Mouse (Mus musculus): Measurements from ENCODE around the gene Akap9. TPM values are rescaled to one million over a fixed set of nuclear protein-coding genes. Genes with fewer than 3 reads are reported as not detected.

The Akap9 gene
- polyA plus RNA-seq, 1 experiment from 2014 or later = 105 TPM

DNA sequence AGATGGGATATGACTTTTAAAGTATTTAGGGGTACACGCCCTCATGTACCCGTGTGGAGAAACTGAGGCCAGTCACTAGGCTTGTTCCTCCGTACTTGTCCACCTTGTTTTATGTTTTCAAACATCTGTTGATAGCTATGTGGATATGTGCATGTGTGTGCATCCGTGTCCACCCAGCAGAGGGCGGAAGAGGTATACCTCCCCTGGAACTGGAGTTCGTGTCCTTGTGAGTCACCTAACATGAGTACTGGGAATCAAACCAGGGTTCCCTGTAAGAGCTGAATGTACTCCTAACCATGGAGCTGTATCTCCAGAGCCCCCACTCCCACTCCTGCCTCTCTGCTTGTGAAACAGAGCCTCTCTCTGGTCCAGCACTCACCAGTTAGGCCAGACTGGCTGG, 112.5 kb downstream of the Akap9 start:
- ATAC-seq (replicated peaks; ENCODE audit: extremely low read depth, insufficient read depth, low FRiP score) = no peak
- H3K27me3 ChIP-seq (ENCODE audit: control insufficient read depth, insufficient read depth, low read length) = no peaks in the 10 kb centered on the region

GRCm38 (mm10) chr5:4040922-4041321, 113.1 kb downstream of the Akap9 start:
- H3K36me3 ChIP-seq (ENCODE audit: control insufficient read depth, insufficient read depth) = peaks cover 27% of the 10 kb centered on the region
- 97% methylated on average over 2 of the region's 2 CpGs for WGBS

More for the DNA sequence above, 112.5 kb downstream of the Akap9 start:
- Histone ChIP-seq H3K4me1 (ENCODE audit: control insufficient read depth, insufficient read depth, low read length) (no peaks in the 10 kb centered on the region), H3K36me3 (ENCODE audit: control insufficient read depth, insufficient read depth) (peaks cover 31% of the 10 kb centered on the region), H3K4me3 (ENCODE audit: low read length) (no peak overlapping the region), H3K27ac (ENCODE audit: low read length) (no peak overlapping the region), H3K9ac (ENCODE audit: low read length) (no peak overlapping the region), H3K4me2 (ENCODE audit: low read depth, low read length) (no peak overlapping the region), H3K9me3 (replicated peaks; ENCODE audit: control insufficient read depth, low read length) (no peaks in the 10 kb centered on the region)
- WGBS = 88% methylated on average over 6 of the region's 6 CpGs

GRCm38 (mm10) chr5:4060313-4060712, 132.5 kb downstream of the Akap9 start:
- H3K9me3 ChIP-seq (replicated peaks; ENCODE audit: control insufficient read depth, low read length) = no peaks in the 10 kb centered on the region
- 88% methylated on average over 8 of the region's 8 CpGs for WGBS

More at GRCm38 (mm10) chr5:4040922-4041321, 113.1 kb downstream of the Akap9 start:
- Histone ChIP-seq H3K27me3 (ENCODE audit: control insufficient read depth, insufficient read depth, low read length) (no peaks in the 10 kb centered on the region), H3K4me2 (ENCODE audit: low read depth, low read length) (no peak overlapping the region), H3K9ac (ENCODE audit: low read length) (no peak overlapping the region), H3K4me3 (ENCODE audit: low read length) (no peak overlapping the region), H3K4me1 (ENCODE audit: control insufficient read depth, insufficient read depth, low read length) (no peaks in the 10 kb centered on the region), H3K9me3 (replicated peaks; ENCODE audit: control insufficient read depth, low read length) (no peaks in the 10 kb centered on the region), H3K27ac (ENCODE audit: low read length) (no peak overlapping the region)
- ATAC-seq (replicated peaks; ENCODE audit: extremely low read depth, insufficient read depth, low FRiP score) = no peak

DNA sequence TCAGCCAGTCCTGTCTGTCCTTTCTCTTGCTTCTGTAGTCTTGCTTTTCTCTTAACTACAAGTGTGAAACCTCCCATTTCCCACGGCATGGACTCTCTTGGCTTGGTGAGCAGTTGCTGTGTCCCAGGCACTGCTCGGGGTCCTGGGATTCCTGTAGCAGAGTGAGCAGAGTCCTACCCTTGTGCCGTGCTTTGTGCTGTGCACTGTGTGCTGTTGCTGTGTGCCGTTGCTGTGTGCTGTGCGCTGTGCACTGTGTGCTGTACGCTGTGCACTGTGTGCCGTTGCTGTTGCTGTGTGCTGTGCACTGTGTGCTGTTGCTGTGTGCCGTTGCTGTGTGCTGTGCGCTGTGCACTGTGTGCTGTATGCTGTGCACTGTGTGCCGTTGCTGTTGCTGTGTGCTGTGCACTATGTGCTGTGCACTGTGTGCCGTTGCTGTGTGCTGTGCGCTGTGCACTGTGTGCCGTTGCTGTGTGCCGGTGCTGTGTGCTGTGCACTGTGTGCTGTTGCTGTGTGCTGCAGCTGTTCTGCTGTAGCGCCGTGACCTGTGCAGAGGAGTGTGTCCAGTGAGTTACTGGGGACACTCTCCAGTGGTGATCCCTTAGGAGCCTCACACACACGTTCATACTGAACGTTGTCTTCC, 138.7 kb downstream of the Akap9 start:
- peak overlapping the region; percentile 51 for H3K27ac ChIP-seq (ENCODE audit: low read length)
- H3K36me3 ChIP-seq (ENCODE audit: control insufficient read depth, insufficient read depth) = peaks cover 50% of the 10 kb centered on the region
- no peak overlapping the region for H3K9ac ChIP-seq (ENCODE audit: low read length)
- 0 out of 2 replicates have a peak, but pooled peaks have one; percentile 23 for ATAC-seq (replicated peaks; ENCODE audit: extremely low read depth, insufficient read depth, low FRiP score)
- WGBS = 87% methylated on average over 18 of the region's 18 CpGs
- no peak overlapping the region for H3K4me3 ChIP-seq (ENCODE audit: low read length)
- H3K4me1 ChIP-seq (ENCODE audit: control insufficient read depth, insufficient read depth, low read length) = peaks cover 5% of the 10 kb centered on the region; the same call in 1 of the 2 replicates
- H3K4me2 ChIP-seq (ENCODE audit: low read depth, low read length) = no peak overlapping the region
- no peaks in the 10 kb centered on the region for H3K27me3 ChIP-seq (ENCODE audit: control insufficient read depth, insufficient read depth, low read length)
- no peaks in the 10 kb centered on the region for H3K9me3 ChIP-seq (replicated peaks; ENCODE audit: control insufficient read depth, low read length)

More at GRCm38 (mm10) chr5:4060313-4060712, 132.5 kb downstream of the Akap9 start:
- Histone ChIP-seq H3K4me3 (ENCODE audit: low read length) (no peak overlapping the region), H3K9ac (ENCODE audit: low read length) (no peak overlapping the region), H3K27me3 (ENCODE audit: control insufficient read depth, insufficient read depth, low read length) (no peaks in the 10 kb centered on the region), H3K4me1 (ENCODE audit: control insufficient read depth, insufficient read depth, low read length) (no peaks in the 10 kb centered on the region), H3K4me2 (ENCODE audit: low read depth, low read length) (no peak overlapping the region), H3K27ac (ENCODE audit: low read length) (no peak overlapping the region), H3K36me3 (ENCODE audit: control insufficient read depth, insufficient read depth) (peaks cover 44% of the 10 kb centered on the region)
- no peak for ATAC-seq (replicated peaks; ENCODE audit: extremely low read depth, insufficient read depth, low FRiP score)

DNA sequence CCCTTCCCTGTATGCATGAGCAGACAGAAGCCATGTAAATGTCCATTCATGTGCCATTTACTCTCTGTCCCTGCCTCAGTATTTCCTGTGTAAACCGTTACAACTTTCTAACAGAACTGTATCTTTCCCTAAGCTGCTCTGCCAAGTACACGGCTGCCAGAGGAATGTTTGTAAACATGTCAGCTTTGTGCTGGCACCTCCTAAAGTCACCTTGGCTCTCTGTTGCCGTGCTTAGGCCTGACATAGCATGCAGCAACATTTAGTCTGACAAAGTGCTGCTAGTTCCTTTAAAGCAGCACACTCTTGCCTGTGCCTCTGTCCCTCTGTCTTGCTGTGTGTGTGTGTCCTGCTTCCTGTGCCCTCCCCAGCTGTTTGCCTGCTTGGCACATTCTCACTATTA, 139.3 kb downstream of the Akap9 start:
- H3K27ac ChIP-seq (ENCODE audit: low read length) = peak overlapping the region; percentile 51
- 48% methylated on average over 3 of the region's 3 CpGs for WGBS
- H3K27me3 ChIP-seq (ENCODE audit: control insufficient read depth, insufficient read depth, low read length) = no peaks in the 10 kb centered on the region
- ATAC-seq (replicated peaks; ENCODE audit: extremely low read depth, insufficient read depth, low FRiP score) = no peak; the same call in 1 of the 2 replicates
- H3K9me3 ChIP-seq (replicated peaks; ENCODE audit: control insufficient read depth, low read length) = no peaks in the 10 kb centered on the region
- H3K4me3 ChIP-seq (ENCODE audit: low read length) = no peak overlapping the region
- H3K4me2 ChIP-seq (ENCODE audit: low read depth, low read length) = no peak overlapping the region
- peaks cover 50% of the 10 kb centered on the region for H3K36me3 ChIP-seq (ENCODE audit: control insufficient read depth, insufficient read depth)
- H3K4me1 ChIP-seq (ENCODE audit: control insufficient read depth, insufficient read depth, low read length) = peaks cover 5% of the 10 kb centered on the region; the same call in 1 of the 2 replicates
- H3K9ac ChIP-seq (ENCODE audit: low read length) = no peak overlapping the region

DNA sequence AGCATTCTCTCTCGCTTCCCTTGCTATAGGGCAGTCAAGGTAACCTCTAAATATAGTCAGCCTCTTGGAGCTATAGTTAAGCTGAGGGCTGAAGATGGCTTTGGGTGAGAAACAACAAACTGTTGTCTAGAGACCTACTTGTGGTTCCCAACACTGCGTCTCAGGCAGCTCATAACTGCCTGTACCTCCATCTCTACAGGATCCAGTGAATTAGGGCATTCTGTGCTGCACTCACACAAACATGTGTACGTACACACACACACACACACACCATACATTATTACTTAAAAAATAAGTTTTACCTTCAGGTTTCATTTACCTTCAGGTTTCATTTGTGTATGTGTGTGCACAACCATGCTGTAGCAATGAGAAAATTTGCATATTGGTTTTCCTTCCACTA, 151.2 kb downstream of the Akap9 start:
- H3K4me1 ChIP-seq (ENCODE audit: control insufficient read depth, insufficient read depth, low read length) = no peaks in the 10 kb centered on the region
- ATAC-seq (replicated peaks; ENCODE audit: extremely low read depth, insufficient read depth, low FRiP score) = no peak
- peaks cover 39% of the 10 kb centered on the region for H3K36me3 ChIP-seq (ENCODE audit: control insufficient read depth, insufficient read depth)
- H3K27ac ChIP-seq (ENCODE audit: low read length) = no peak overlapping the region
- H3K27me3 ChIP-seq (ENCODE audit: control insufficient read depth, insufficient read depth, low read length) = no peaks in the 10 kb centered on the region
- no peak overlapping the region for H3K9ac ChIP-seq (ENCODE audit: low read length)
- H3K9me3 ChIP-seq (replicated peaks; ENCODE audit: control insufficient read depth, low read length) = no peaks in the 10 kb centered on the region
- H3K4me3 ChIP-seq (ENCODE audit: low read length) = no peak overlapping the region
- 92% methylated on average over 3 of the region's 3 CpGs for WGBS
- no peak overlapping the region for H3K4me2 ChIP-seq (ENCODE audit: low read depth, low read length)

DNA sequence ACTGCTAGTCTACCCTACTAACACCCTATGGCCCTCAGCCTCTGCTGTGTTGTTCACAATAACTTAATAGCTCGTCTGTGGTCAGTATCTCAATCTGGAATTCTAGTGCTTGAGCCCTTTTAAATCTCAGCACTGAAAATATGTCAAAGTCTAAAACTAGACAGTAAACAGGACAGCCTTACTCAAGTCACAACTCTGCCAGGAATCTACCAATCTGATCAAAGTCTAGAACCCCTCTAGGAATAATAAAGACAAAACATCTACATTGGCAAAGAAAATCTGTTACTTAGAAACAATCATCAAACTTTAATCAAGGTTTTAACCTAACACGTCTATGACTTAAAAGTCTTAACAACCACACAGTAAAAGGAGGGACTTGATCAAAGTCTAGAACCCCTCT, 153.0 kb downstream of the Akap9 start:
- no peaks in the 10 kb centered on the region for H3K4me1 ChIP-seq (ENCODE audit: control insufficient read depth, insufficient read depth, low read length)
- 79% methylated on average over 2 of the region's 2 CpGs for WGBS
- no peak overlapping the region for H3K4me3 ChIP-seq (ENCODE audit: low read length)
- peaks cover 40% of the 10 kb centered on the region for H3K36me3 ChIP-seq (ENCODE audit: control insufficient read depth, insufficient read depth)
- no peak overlapping the region for H3K9ac ChIP-seq (ENCODE audit: low read length)
- no peak for ATAC-seq (replicated peaks; ENCODE audit: extremely low read depth, insufficient read depth, low FRiP score)
- H3K27me3 ChIP-seq (ENCODE audit: control insufficient read depth, insufficient read depth, low read length) = no peaks in the 10 kb centered on the region
- H3K9me3 ChIP-seq (replicated peaks; ENCODE audit: control insufficient read depth, low read length) = no peaks in the 10 kb centered on the region
- no peak overlapping the region for H3K27ac ChIP-seq (ENCODE audit: low read length)
- H3K4me2 ChIP-seq (ENCODE audit: low read depth, low read length) = no peak overlapping the region

DNA sequence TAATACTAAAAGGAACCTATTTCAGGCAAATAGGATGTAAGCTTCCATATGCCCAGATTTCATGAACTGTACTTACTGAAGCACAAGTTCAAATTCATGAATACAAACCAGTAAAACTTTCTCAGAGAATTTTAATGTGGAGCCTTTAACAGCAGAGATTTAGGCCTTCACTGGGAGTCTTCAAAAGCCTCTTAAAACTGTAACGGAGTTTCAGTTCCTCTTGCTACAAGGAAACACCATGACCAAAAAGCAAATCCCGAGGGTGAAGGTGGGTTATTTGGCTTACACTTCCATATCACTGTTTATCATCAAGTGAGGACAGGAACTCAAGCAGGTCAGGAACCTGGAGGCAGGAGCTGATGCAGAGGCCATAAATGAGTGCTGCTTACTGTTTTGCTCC, 153.7 kb downstream of the Akap9 start:
- no peaks in the 10 kb centered on the region for H3K4me1 ChIP-seq (ENCODE audit: control insufficient read depth, insufficient read depth, low read length)
- H3K9me3 ChIP-seq (replicated peaks; ENCODE audit: control insufficient read depth, low read length) = no peaks in the 10 kb centered on the region
- H3K27ac ChIP-seq (ENCODE audit: low read length) = no peak overlapping the region
- no peak overlapping the region for H3K4me2 ChIP-seq (ENCODE audit: low read depth, low read length)
- no peak overlapping the region for H3K4me3 ChIP-seq (ENCODE audit: low read length)
- H3K36me3 ChIP-seq (ENCODE audit: control insufficient read depth, insufficient read depth) = peaks cover 43% of the 10 kb centered on the region
- H3K9ac ChIP-seq (ENCODE audit: low read length) = no peak overlapping the region
- no peaks in the 10 kb centered on the region for H3K27me3 ChIP-seq (ENCODE audit: control insufficient read depth, insufficient read depth, low read length)
- no peak for ATAC-seq (replicated peaks; ENCODE audit: extremely low read depth, insufficient read depth, low FRiP score)
- 82% methylated on average over 2 of the region's 2 CpGs for WGBS

- peaks cover 43% of the 10 kb centered on the region for H3K36me3 ChIP-seq (ENCODE audit: control insufficient read depth, insufficient read depth)
- no peak overlapping the region for H3K4me3 ChIP-seq (ENCODE audit: low read length)
- no peak overlapping the region for H3K27ac ChIP-seq (ENCODE audit: low read length)
- no peak overlapping the region for H3K4me2 ChIP-seq (ENCODE audit: low read depth, low read length)
- H3K4me1 ChIP-seq (ENCODE audit: control insufficient read depth, insufficient read depth, low read length) = no peaks in the 10 kb centered on the region
- no peaks in the 10 kb centered on the region for H3K27me3 ChIP-seq (ENCODE audit: control insufficient read depth, insufficient read depth, low read length)
- H3K9ac ChIP-seq (ENCODE audit: low read length) = no peak overlapping the region
- WGBS = 92% methylated on average over 7 of the region's 7 CpGs
- no peak for ATAC-seq (replicated peaks; ENCODE audit: extremely low read depth, insufficient read depth, low FRiP score)
- no peaks in the 10 kb centered on the region for H3K9me3 ChIP-seq (replicated peaks; ENCODE audit: control insufficient read depth, low read length)
These were observed 157.1 kb downstream of the Akap9 start for GRCm38 (mm10) chr5:4084948-4085347.
